Mouse (Mus musculus) forebrain, embryonic 13.5 days (tissue): ENCODE measurements at regions not wholly inside any gene's neighbourhood (a gene's known extent, or its start where the extent isn't known, plus 50 kb on each side); places are given as distances from the start of the nearest gene placed in this dataset.

Experiments used
- ATAC-seq: fragments of 200-750 bp; cut with Nextera tagmentation; 2 replicates; pipeline ENCODE4 v1.8.0; 2017
- H3K27ac ChIP-seq: fragments of 300-500 bp; sonication (generic); 2 replicates; pipeline ENCODE4 v1.5.1; 2015; ENCODE audit warnings: inconsistent platforms, mild to moderate bottlenecking, moderate library complexity
- H3K27me3 ChIP-seq: fragments of 300-500 bp; sonication (generic); 2 replicates; pipeline ENCODE4 v1.6.1; 2015; ENCODE audit warnings: mild to moderate bottlenecking, inconsistent platforms
- H3K36me3 ChIP-seq: fragments of 300-500 bp; sonication (generic); 2 replicates; pipeline ENCODE4 v1.6.1; 2015; ENCODE audit warnings: mild to moderate bottlenecking, inconsistent platforms; ENCODE audit not compliant: poor library complexity, severe bottlenecking
- H3K4me1 ChIP-seq: fragments of 300-500 bp; sonication (generic); 2 replicates; pipeline ENCODE4 v1.6.1; 2015; ENCODE audit warnings: inconsistent platforms
- H3K4me2 ChIP-seq: fragments of 300-500 bp; sonication (generic); 2 replicates; pipeline ENCODE4 v1.6.1; 2015; ENCODE audit warnings: inconsistent platforms, mild to moderate bottlenecking, moderate library complexity
- H3K4me3 ChIP-seq: fragments of 300-500 bp; sonication (generic); 2 replicates; pipeline ENCODE4 v1.5.1; 2015; ENCODE audit warnings: mild to moderate bottlenecking, inconsistent platforms
- H3K9ac ChIP-seq: fragments of 300-500 bp; sonication (generic); 2 replicates; pipeline ENCODE4 v1.6.1; 2015; ENCODE audit warnings: mild to moderate bottlenecking, inconsistent platforms
- H3K9me3 ChIP-seq: fragments of 300-500 bp; sonication (generic); replicated peaks from 2 replicates; pipeline ENCODE4 v1.6.1; 2016; ENCODE audit warnings: inconsistent platforms
- WGBS: fragments of 180-500 bp; shearing (Covaris S2); methylation state at CpG from one replicate; pipeline ENCODE4 v1.1.7; 2015; 5-methylcytosine and 5-hydroxymethylcytosine counted together

DNA sequence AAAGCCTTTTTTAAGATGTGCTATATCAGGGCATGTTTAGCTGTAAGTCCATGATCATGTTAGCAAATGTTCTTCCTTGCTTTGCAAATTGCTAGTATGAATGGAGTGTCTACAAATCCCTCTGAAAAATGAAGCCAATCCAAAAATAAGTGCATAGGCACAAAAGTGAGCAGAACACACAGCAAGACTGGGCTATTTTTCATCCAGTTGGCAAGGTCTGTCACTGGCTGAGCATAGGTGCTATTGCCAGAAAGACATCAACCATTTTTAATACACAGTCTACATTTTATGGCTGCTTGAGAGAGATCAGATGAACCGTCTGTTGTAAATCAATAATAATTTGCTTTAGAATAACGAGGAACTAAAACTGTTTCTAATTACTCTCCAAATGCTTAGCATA is 227.3 kb upstream of the Jag1 start:
- WGBS: 82% methylated on average over 2 of the region's 2 CpGs
- Histone ChIP-seq H3K27ac (no peak overlapping the region), H3K9me3 (no peaks in the 10 kb centered on the region), H3K9ac (no peak overlapping the region), H3K36me3 (no peaks in the 10 kb centered on the region), H3K27me3 (no peaks in the 10 kb centered on the region), H3K4me2 (no peak overlapping the region), H3K4me3 (no peak overlapping the region), H3K4me1 (no peaks in the 10 kb centered on the region)
- ATAC-seq: no peak

DNA sequence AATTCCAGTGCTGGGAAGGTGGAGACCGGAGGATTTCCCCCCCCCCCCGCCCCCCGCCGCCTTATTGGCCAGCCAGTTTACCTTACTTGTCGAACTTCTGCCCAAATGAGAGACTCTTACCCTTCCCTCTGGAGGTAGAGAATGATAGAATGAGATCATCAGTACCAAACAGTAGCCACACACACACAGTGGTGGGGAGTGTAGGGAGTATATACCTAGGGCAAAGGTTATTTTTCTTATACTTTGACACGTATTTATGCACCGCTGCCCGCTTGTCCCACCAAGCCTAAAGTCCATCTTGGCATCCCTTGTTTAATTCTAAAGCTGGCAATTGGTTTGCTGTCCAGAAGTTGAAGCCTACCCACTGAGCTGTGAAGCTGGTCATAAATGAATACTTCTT is 213.6 kb upstream of the Jag1 start:
- H3K4me3 ChIP-seq: no peak overlapping the region
- WGBS: 92% methylated on average over 8 of the region's 8 CpGs
- ATAC-seq: no peak

DNA sequence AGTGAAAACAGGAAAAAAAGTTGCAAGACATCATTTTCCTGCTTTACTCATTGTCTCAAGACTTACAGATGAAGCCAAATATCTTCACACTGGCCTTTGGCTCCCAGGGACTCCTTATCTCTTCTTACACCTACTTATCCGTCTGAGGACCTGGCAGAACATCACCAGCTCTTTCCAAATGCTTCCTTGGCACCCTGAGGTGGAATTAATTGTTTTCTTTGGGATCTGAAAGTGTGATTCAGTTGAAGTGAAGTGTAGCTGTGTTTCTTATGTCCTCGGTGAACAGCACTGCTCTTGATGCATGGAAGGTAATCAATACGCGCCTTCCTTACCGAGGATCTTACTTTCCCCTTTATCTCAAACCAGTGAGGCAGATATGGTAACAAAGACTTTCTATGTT is 207.0 kb upstream of the Jag1 start:
- Histone ChIP-seq H3K9me3 (no peaks in the 10 kb centered on the region), H3K4me1 (no peaks in the 10 kb centered on the region), H3K27ac (no peak overlapping the region), H3K27me3 (no peaks in the 10 kb centered on the region), H3K36me3 (no peaks in the 10 kb centered on the region), H3K9ac (no peak overlapping the region), H3K4me2 (no peak overlapping the region), H3K4me3 (no peak overlapping the region)
- WGBS: 61% methylated on average over 5 of the region's 5 CpGs
- no peak for ATAC-seq

More for the DNA sequence above, 213.6 kb upstream of the Jag1 start:
- no peaks in the 10 kb centered on the region for H3K4me1 ChIP-seq
- H3K9me3 ChIP-seq: no peaks in the 10 kb centered on the region
- no peak overlapping the region for H3K4me2 ChIP-seq
- H3K9ac ChIP-seq: no peak overlapping the region
- H3K36me3 ChIP-seq: no peaks in the 10 kb centered on the region
- no peaks in the 10 kb centered on the region for H3K27me3 ChIP-seq
- no peak overlapping the region for H3K27ac ChIP-seq

DNA sequence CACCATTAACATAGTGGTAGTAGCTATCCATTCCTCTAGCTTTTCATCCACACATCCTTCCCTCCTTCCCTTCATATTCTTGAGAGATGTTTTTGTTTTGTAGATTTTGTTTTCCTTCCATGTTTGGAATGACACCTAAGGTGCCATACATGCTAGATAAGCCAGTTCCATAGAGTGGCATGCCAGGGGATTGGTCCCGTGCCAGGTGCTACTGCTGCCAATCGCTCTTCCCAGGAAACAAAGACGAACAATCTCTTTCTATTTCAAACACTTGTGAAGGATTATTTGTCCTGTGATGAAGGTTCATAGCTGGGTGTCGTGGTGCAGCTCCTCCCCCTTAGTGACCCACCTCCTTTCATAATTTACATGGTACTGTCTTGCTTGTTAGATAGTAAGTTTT is 194.1 kb upstream of the Jag1 start:
- Histone ChIP-seq H3K27me3 (no peaks in the 10 kb centered on the region), H3K9me3 (no peaks in the 10 kb centered on the region; the same call in 1 of the 2 replicates), H3K9ac (no peak overlapping the region), H3K4me1 (no peaks in the 10 kb centered on the region), H3K4me2 (no peak overlapping the region), H3K36me3 (no peaks in the 10 kb centered on the region), H3K27ac (no peak overlapping the region), H3K4me3 (no peak overlapping the region)
- 66% methylated on average over 4 of the region's 4 CpGs for WGBS
- no peak for ATAC-seq

DNA sequence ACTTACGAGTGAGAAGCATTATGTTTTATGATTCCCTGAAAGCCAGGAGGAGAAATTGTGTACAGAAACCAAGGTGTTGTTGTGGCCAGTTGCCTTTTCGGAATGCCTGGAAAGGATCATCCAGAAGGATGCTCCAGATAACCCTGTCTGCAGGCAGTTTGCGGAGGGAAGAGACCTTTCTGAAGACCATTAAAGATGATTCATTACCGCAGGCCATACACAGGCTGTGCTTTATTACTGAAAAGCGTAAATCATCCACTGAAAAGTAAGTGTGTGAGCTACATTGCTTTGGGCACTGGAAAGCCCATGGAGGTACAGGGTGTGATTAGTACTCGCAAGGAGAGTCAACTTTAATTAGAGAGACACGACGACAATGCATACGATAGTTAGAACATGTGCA is 191.7 kb upstream of the Jag1 start:
- ATAC-seq: no peak
- whole genome bisulfite sequencing: 89% methylated on average over 9 of the region's 9 CpGs
- no peaks in the 10 kb centered on the region for H3K27me3 ChIP-seq

DNA sequence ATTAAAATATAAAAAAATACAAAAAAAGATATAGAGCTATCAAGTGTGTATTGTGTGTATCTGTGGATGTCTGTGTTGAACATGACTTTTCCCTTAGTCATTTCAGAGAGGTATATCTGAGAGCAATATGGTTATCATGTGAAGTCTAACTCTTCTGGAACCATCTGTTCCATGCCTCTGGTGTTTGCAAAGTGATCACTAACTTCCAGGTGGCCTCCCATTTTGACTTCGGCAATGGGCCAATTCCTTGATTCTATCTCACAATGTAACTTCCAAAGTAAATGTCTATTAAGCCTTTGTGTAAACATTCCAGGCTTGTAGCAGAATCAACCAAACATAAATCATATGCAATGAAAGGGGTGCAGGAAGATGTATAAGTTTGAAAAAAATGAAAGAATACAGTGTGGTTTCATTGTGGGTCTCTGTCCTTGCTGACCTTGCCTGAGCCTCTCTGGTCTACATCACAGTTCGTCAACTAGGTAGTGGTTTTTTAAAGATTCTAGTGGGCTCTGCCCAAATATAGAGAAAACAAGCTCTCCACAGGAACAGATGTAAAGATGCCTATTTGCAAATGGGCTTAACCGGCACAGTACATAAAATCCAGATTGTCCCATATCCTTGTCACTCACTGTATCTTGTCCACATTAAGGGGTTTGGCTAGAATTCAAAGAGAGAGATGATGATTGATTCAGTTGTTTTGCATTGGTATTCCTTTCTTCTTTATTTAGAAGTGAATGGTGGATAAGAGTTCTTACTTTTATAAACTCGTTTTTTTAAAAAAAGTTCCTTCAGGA is 185.2 kb upstream of the Jag1 start:
- 84% methylated on average over 4 of the region's 4 CpGs for WGBS
- no peaks in the 10 kb centered on the region for H3K4me1 ChIP-seq
- no peak overlapping the region for H3K9ac ChIP-seq
- no peak overlapping the region for H3K4me3 ChIP-seq
- H3K36me3 ChIP-seq: no peaks in the 10 kb centered on the region
- no peak overlapping the region for H3K4me2 ChIP-seq
- no peak for ATAC-seq
- no peaks in the 10 kb centered on the region; the same call in 1 of the 2 replicates for H3K9me3 ChIP-seq
- no peak overlapping the region for H3K27ac ChIP-seq
- H3K27me3 ChIP-seq: no peaks in the 10 kb centered on the region

More for the DNA sequence above, 191.7 kb upstream of the Jag1 start:
- H3K4me1 ChIP-seq: no peaks in the 10 kb centered on the region
- no peak overlapping the region for H3K9ac ChIP-seq
- H3K36me3 ChIP-seq: no peaks in the 10 kb centered on the region
- no peak overlapping the region for H3K27ac ChIP-seq
- no peaks in the 10 kb centered on the region; the same call in 1 of the 2 replicates for H3K9me3 ChIP-seq
- H3K4me2 ChIP-seq: no peak overlapping the region
- H3K4me3 ChIP-seq: no peak overlapping the region

DNA sequence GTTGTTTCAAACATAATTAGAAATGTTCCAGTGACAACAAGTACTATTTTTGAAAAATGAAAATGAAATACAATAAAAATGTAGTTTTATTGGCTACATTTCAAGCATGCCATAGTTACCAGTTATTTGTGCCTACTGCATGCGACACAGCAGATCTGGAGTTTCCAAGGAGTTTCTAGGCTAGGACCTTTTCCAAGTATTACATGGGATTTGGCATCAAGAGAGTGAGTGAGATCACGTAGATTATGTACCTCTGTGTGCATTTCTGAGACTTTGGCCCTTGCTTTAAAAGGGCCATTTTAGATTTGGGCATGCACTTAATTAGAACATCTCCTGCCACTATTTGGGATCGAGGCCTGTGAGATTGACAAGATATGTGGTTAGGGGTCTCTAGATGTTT is 172.8 kb upstream of the Jag1 start:
- H3K4me1 ChIP-seq: no peaks in the 10 kb centered on the region
- no peak overlapping the region for H3K9ac ChIP-seq
- no peak overlapping the region for H3K27ac ChIP-seq
- no peak overlapping the region for H3K4me2 ChIP-seq
- H3K4me3 ChIP-seq: no peak overlapping the region
- H3K27me3 ChIP-seq: no peaks in the 10 kb centered on the region
- 88% methylated on average over 3 of the region's 3 CpGs for WGBS
- H3K36me3 ChIP-seq: no peaks in the 10 kb centered on the region
- no peaks in the 10 kb centered on the region for H3K9me3 ChIP-seq
- ATAC-seq: no peak

DNA sequence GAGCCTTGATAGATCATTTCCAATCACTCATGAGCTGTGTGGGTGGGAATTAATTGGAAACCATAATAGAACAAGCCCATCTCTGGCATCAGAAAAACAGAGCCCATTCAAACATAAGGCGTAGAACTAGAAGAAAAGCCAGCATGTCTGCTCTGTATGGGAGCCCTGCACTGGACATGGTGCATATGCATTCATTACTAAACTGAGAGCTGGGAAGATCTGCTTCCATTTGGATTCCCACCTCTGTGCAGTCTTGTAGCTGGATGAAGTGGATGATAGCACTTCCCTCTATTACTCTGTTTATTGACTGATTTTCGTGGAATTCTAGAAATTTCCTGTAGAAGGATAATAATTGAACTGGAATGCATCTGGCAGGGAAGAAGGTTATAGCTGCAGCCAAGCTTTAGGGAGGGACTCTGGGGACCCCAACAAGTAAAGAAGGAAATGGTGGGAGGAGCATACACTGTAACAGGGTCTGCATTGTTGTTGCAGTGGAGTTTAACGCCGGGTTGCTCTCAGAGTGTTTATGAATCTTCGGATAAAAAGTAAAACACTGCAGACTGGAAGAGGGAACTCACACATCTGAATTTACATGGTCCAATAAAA is 155.2 kb upstream of the Jag1 start:
- ATAC-seq: no peak
- 77% methylated on average over 5 of the region's 5 CpGs for WGBS

DNA sequence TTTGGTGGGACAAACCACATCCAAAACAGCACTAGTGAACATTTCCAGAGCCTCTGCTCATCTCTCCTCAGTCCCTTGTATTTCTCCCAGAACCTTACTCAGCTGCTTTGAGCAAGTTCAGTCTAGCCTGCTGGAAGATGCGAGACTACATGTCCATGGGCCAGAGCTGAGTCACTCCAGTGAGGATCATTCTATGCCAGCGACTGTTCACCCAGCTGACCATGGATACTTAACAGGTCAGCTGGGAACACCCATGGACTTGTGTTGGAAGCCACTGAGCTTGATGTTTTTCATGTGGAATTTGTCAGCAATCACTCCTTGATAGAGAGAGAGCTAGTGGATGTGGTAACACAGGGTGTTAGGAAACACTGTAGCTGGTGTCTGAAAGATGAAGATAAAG is 146.5 kb upstream of the Jag1 start:
- Histone ChIP-seq H3K4me3 (no peak overlapping the region), H3K27ac (no peak overlapping the region), H3K9me3 (no peaks in the 10 kb centered on the region), H3K36me3 (no peaks in the 10 kb centered on the region), H3K4me1 (no peaks in the 10 kb centered on the region), H3K27me3 (no peaks in the 10 kb centered on the region), H3K4me2 (no peak overlapping the region), H3K9ac (no peak overlapping the region)
- WGBS: 87% methylated on average over 2 of the region's 2 CpGs
- no peak for ATAC-seq

More for the DNA sequence above, 155.2 kb upstream of the Jag1 start:
- no peak overlapping the region for H3K4me2 ChIP-seq
- H3K9ac ChIP-seq: no peak overlapping the region
- no peak overlapping the region for H3K27ac ChIP-seq
- H3K4me1 ChIP-seq: no peaks in the 10 kb centered on the region
- H3K36me3 ChIP-seq: no peaks in the 10 kb centered on the region
- no peak overlapping the region for H3K4me3 ChIP-seq
- no peaks in the 10 kb centered on the region for H3K27me3 ChIP-seq
- H3K9me3 ChIP-seq: no peaks in the 10 kb centered on the region

DNA sequence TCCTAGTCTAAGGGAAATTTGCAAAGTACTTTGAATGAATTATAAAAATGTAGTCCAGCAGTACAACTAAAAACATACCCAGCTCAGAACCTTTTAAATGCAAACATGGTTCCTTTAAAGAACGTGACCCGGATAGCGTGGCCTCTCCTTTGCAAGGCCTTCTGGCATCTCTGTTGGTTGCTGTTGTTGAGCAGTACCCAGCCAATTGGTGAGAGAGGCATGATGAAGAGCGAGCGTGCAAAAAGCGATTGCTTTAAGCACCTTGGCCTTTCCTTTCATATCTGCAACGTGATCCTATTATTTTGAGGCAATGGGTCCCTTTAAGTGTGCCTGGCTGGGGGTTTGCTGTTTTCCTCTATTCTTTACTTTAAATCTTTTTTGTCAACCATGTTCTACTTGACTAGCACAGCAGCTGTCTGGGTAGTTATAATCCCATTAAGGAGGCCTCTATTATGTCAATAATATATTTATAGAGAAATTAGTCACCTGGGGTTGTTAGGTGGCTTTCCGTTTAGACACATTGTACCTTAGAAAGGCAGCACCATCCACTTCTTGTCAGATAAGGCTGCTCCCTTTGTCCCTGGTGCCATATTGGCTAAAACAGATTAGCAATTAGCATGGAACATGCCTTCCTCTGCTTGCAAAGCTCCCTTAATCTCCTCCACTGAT is 141.5 kb upstream of the Jag1 start:
- Histone ChIP-seq H3K4me3 (no peak overlapping the region), H3K9me3 (no peaks in the 10 kb centered on the region), H3K4me2 (no peak overlapping the region), H3K36me3 (no peaks in the 10 kb centered on the region), H3K4me1 (no peaks in the 10 kb centered on the region), H3K9ac (no peak overlapping the region), H3K27me3 (no peaks in the 10 kb centered on the region), H3K27ac (no peak overlapping the region)
- no peak for ATAC-seq
- WGBS: 79% methylated on average over 8 of the region's 8 CpGs

DNA sequence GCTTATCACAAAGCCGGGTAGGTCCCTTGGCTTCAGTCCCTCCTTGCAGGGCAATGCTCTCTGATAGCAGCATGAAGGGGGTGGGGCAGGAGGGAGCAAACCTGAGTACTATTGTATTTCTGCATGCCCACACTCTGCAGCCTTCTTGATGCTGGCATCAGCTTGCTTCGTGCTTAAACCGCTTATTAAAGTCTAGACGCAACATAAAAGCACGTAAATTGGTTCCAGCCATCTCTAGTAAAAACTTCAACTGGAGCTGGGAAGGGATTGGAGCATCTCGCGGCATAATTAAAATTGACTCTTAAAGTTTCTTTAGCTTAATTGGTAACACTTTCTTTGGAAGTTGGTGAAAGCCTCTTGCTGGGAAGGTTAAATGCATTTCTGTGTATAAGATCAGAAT is 131.5 kb upstream of the Jag1 start:
- no peak overlapping the region for H3K4me2 ChIP-seq
- no peak overlapping the region for H3K4me3 ChIP-seq
- H3K9me3 ChIP-seq: no peaks in the 10 kb centered on the region
- WGBS: 27% methylated on average over 7 of the region's 7 CpGs
- H3K27me3 ChIP-seq: no peaks in the 10 kb centered on the region
- peaks cover 17% of the 10 kb centered on the region for H3K4me1 ChIP-seq
- no peaks in the 10 kb centered on the region for H3K36me3 ChIP-seq
- no peak overlapping the region for H3K9ac ChIP-seq
- ATAC-seq: no peak
- no peak overlapping the region for H3K27ac ChIP-seq

DNA sequence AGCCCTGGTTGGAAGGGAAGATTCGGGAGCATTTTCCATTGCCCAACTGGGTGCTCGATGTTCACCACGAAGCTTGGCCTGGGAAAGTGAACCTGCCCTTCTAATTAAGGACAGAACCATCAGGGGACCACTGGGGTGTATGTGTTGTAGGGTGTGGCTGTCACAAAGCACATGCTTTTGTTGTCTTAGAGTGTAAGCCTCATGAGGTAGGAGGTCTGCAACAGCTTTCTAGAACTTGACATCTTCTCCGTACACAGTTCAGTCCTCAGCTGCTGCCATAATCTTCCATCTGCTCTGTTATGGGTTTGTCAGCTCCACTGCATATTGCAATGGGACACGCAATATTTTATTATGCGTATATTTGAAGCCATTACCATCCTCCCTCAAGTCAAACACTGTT is 127.9 kb upstream of the Jag1 start:
- Histone ChIP-seq H3K9ac (no peak overlapping the region), H3K27me3 (no peaks in the 10 kb centered on the region), H3K36me3 (no peaks in the 10 kb centered on the region), H3K4me2 (no peak overlapping the region), H3K4me1 (peaks cover 17% of the 10 kb centered on the region), H3K4me3 (no peak overlapping the region), H3K27ac (peak overlapping the region; percentile 31; the same call in 1 of the 2 replicates), H3K9me3 (no peaks in the 10 kb centered on the region)
- ATAC-seq: 0 out of 2 replicates have a peak, but pooled peaks have one; percentile 19
- 48% methylated on average over 6 of the region's 6 CpGs for WGBS
